13 mouse cellular contexts compared by ENCODE assay signal in the genomic region with DNA sequence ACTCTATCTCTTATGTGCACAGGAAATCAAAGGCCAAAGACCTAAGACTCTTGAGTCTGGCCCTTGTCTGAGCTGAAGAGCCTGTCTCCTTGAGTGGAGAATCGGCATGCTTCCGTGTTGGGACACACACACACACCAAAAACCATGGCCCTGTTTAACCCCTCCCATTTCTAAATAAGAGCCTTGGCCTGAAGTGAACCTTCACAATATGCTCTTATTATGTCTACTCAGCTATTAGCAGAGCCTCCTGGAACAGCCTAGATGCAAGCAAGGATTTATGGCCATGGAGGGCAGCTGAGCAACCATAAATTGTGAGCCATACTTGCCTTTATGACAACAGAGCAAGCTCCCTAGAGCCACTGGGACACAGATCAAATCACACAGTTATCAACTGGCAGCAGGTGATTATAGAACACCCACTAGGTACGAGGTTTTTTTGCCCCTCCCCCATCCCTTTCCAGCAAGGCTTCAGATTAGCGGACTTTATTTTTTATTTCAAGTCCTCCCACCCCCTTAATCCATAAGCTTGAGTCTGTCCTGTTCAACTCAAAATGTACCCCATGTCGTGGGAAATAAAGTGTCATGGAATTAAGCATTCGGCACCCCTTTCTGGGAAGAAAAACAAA. TPM values are rescaled to one million over a fixed set of nuclear protein-coding genes. Genes with fewer than 3 reads are reported as not detected.
DNase-seq lines count a peak whose midpoint lies in the region; ATAC-seq lines count a peak whose summit lies in the region.
"Had no signal": no experiment of that assay in that cellular context is flagged by ENCODE, and none has a peak within 500 bp of the region (broad histone marks: within the 10 kb centered on the region; RNA-seq: fewer than 3 reads in every experiment).

No protein-coding gene starts in this region.

- peak; percentile 22; the same call in 1 of the 2 replicates for ATAC-seq in hindbrain, embryonic 11.5 days (ENCODE audit: low FRiP score)
- no peak for ATAC-seq in inflammation-experienced regulatory T-cells, adult 6 months
- ATAC-seq: forebrain, postnatal 0 days had no signal

- no peaks in the 10 kb centered on the region for H3K4me1 ChIP-seq in hindbrain, embryonic 11.5 days (replicated peaks; ENCODE audit: control insufficient read depth, insufficient read depth, low read length)
- H3K4me1 ChIP-seq in hindbrain, embryonic 10.5 days (replicated peaks), result peaks cover 11% of the 10 kb centered on the region; the same call in 1 of the 2 replicates

- peak; percentile 45 for DNase-seq in adrenal gland, adult 2 months
- no peak for DNase-seq in adrenal gland, adult 18-20 months (ENCODE audit: low spot score in 2 of 2)
- no peak for DNase-seq in hindbrain, embryonic 11.5 days (ENCODE audit: low spot score)
- DNase-seq in hindbrain, embryonic 10.5 days (ENCODE audit: low spot score), result no peak
- peak; percentile 5 for DNase-seq in forelimb bud, embryonic 11.5 days (ENCODE audit: low read depth, low spot score)
- peak; percentile 29 for DNase-seq in lung, postnatal 10 days
- no peak for DNase-seq in thymus, postnatal 0 days (ENCODE audit: low spot score)
- DNase-seq: forebrain, postnatal 0 days; right cerebral cortex, adult 18-20 months; thymus, adult 2 months had no signal

- no peak overlapping the region for H3K4me2 ChIP-seq in hindbrain, embryonic 11.5 days (replicated peaks; ENCODE audit: low read depth, low read length)

- H3K36me3 ChIP-seq in hindbrain, embryonic 11.5 days (ENCODE audit: control insufficient read depth, insufficient read depth, low read length), result no peaks in the 10 kb centered on the region
- no peaks in the 10 kb centered on the region for H3K36me3 ChIP-seq in hindbrain, embryonic 10.5 days

- H3K27ac ChIP-seq in hindbrain, embryonic 11.5 days (ENCODE audit: low read depth, low read length), result no peak overlapping the region
- no peak overlapping the region for H3K27ac ChIP-seq in hindbrain, embryonic 10.5 days

- H3K9me3 ChIP-seq in hindbrain, embryonic 11.5 days (ENCODE audit: control insufficient read depth, low read length), result no peaks in the 10 kb centered on the region
- H3K9me3 ChIP-seq in hindbrain, embryonic 10.5 days, result no peaks in the 10 kb centered on the region

- no peak overlapping the region for H3K9ac ChIP-seq in hindbrain, embryonic 11.5 days (ENCODE audit: low read depth, low read length)
- H3K9ac ChIP-seq: forebrain, postnatal 0 days had no signal

- 82% methylated on average over 6 of the region's 6 CpGs for WGBS in hindbrain, embryonic 11.5 days
- 72% methylated on average over 6 of the region's 6 CpGs for WGBS in hindbrain, embryonic 10.5 days

- no peaks in the 10 kb centered on the region for H3K27me3 ChIP-seq in hindbrain, embryonic 11.5 days (ENCODE audit: control insufficient read depth, insufficient read depth, low read length)
- no peaks in the 10 kb centered on the region for H3K27me3 ChIP-seq in hindbrain, embryonic 10.5 days (ENCODE audit: insufficient read depth, poor library complexity, severe bottlenecking)

- H3K4me3 ChIP-seq in hindbrain, embryonic 11.5 days (ENCODE audit: low read depth, low read length), result no peak overlapping the region
- H3K4me3 ChIP-seq in hindbrain, embryonic 10.5 days, result no peak overlapping the region

RNA-seq across cellular contexts. Expression of gene Ppp1r14c, which starts 42.3 kb away (rescaled TPM):
- total RNA-seq in adrenal gland, adult 2 months (2021), result 10 to 100 TPM in 1 of 2 experiments, 1 to 10 TPM in 1; 8.6 to 15.5 TPM
- polyA plus RNA-seq in adrenal gland, adult 2 months (2012; rRNA removed), result 7.7 and 10.4 TPM in 2 replicates
- total RNA-seq in adrenal gland, adult 18-20 months (2021), result 10 to 100 TPM in 1 of 2 experiments, 1 to 10 TPM in 1; 2.9 to 14.4 TPM
- polyA plus RNA-seq in hindbrain, embryonic 11.5 days (2014; fragmentation: Nextera tagmentation; extraction: Ambion mirVana), result 11.3 and 13.6 TPM in 2 replicates
- polyA plus RNA-seq in hindbrain, embryonic 10.5 days (2016; fragmentation: Nextera tagmentation; extraction: Ambion mirVana), result 3.5 and 6.0 TPM in 2 replicates
- polyA plus RNA-seq in thymus, postnatal 0 days (2015; fragmentation: Nextera tagmentation; extraction: Ambion mirVana), result 0.60 and 0.62 TPM in 2 replicates
- polyA plus RNA-seq in inflammation-experienced regulatory T-cells, adult 6 months (2017; shearing (Covaris generic)), result under 1 TPM; 0.21 to 0.70 (median 0.37) TPM
- total RNA-seq: common myeloid progenitor, adult 5-6 weeks; liver, adult 2 months had no signal
- polyA plus RNA-seq: liver, adult 2 months had no signal

Comparison
In these comparisons a context has a peak if more than half of its experiments do, and no peak if none do; other contexts are left out.
1. DNase-seq: peak in adrenal gland, adult 2 months (single experiment), forelimb bud, embryonic 11.5 days (single experiment) and lung, postnatal 10 days (single experiment); none in adrenal gland, adult 18-20 months (0 of 2), hindbrain, embryonic 11.5 days (single experiment), hindbrain, embryonic 10.5 days (single experiment) and thymus, postnatal 0 days (single experiment).